Mouse (Mus musculus): ENCODE measurements around the gene Rnd3.

DNA sequence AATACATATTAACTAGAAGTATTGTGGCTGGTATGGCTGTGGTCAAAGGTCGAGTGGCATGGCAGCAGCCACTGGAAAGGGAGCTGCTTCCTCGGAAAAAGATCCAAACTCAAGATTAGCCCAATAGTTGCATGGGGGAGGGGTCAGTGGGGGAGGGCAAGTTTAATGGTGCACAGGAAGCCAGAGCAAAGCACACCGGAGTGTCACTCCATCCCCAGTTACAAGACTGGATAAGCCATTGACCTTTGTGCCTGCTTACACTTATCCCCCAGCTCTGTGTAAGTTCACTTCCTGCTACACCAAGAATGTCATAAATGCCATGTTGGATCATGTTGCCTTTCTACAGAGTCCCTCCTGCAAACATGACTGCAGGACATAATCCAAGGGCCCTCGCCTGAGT is 11.2 kb downstream of the Rnd3 start:
- TF ChIP-seq CTCF (IDR thresholded peaks at IDR 0.05; ENCODE audit: borderline replicate concordance, extremely low read depth, insufficient read depth, insufficient read length) (no peak), POLR2A (IDR thresholded peaks at IDR 0.05; ENCODE audit: borderline replicate concordance, extremely low read depth, insufficient read depth, insufficient read length, poor library complexity, severe bottlenecking) (no peak)
